Mouse (Mus musculus): ENCODE data around the gene Slf2.

GRCm38 (mm10) chr19:45014981-45015402 is 84.0 kb downstream of the Slf2 start:
- TF ChIP-seq CTCF (IDR thresholded peaks at IDR 0.05; ENCODE audit: low read depth, low read length): no peak
- TF ChIP-seq POLR2A (IDR thresholded peaks at IDR 0.05; ENCODE audit: extremely low read depth, insufficient read depth, low read length): peak; percentile 53; the same call in 1 of the 2 replicates
